Mouse (Mus musculus): ENCODE measurements at regions not wholly inside any gene's neighbourhood (a gene's known extent, or its start where the extent isn't known, plus 50 kb on each side); places are given as distances from the start of the nearest gene placed in this dataset.

- Histone ChIP-seq H3K27ac (ENCODE audit: insufficient read depth, low read depth, low read length) (no peak overlapping the region), H3K36me3 (ENCODE audit: control insufficient read depth, insufficient read depth, low read length) (no peaks in the 10 kb centered on the region), H3K4me3 (ENCODE audit: low read depth, low read length) (no peak overlapping the region), H3K4me1 (ENCODE audit: control insufficient read depth, insufficient read depth, insufficient read length, low read length) (no peaks in the 10 kb centered on the region), H3K27me3 (ENCODE audit: control insufficient read depth, insufficient read depth, low read length) (no peaks in the 10 kb centered on the region)
- WGBS = 88% methylated on average over 7 of the region's 7 CpGs
- TF ChIP-seq CTCF (IDR thresholded peaks at IDR 0.05; ENCODE audit: extremely low read depth, insufficient read length, insufficient replicate concordance, low read depth, low read length) (no peak), POLR2A (IDR thresholded peaks at IDR 0.05; ENCODE audit: low read depth, low read length) (no peak)
Observed at GRCm38 (mm10) chr12:56246406-56246805, 99.3 kb downstream of the Mbip start.

GRCm38 (mm10) chr12:56242803-56243202 lies 102.9 kb downstream of the Mbip start:
- Histone ChIP-seq H3K27ac (ENCODE audit: insufficient read depth, low read depth, low read length) (no peak overlapping the region), H3K36me3 (ENCODE audit: control insufficient read depth, insufficient read depth, low read length) (no peaks in the 10 kb centered on the region), H3K4me1 (ENCODE audit: control insufficient read depth, insufficient read depth, insufficient read length, low read length) (no peaks in the 10 kb centered on the region), H3K27me3 (ENCODE audit: control insufficient read depth, insufficient read depth, low read length) (no peaks in the 10 kb centered on the region), H3K4me3 (ENCODE audit: low read depth, low read length) (no peak overlapping the region)
- WGBS = 21% methylated on average over 5 of the region's 5 CpGs
- TF ChIP-seq CTCF (IDR thresholded peaks at IDR 0.05; ENCODE audit: extremely low read depth, insufficient read length, insufficient replicate concordance, low read depth, low read length) (no peak), POLR2A (IDR thresholded peaks at IDR 0.05; ENCODE audit: low read depth, low read length) (no peak)

GRCm38 (mm10) chr12:56241735-56242134 lies 104.0 kb downstream of the Mbip start:
- no peaks in the 10 kb centered on the region for H3K36me3 ChIP-seq (ENCODE audit: control insufficient read depth, insufficient read depth, low read length)
- no peaks in the 10 kb centered on the region for H3K4me1 ChIP-seq (ENCODE audit: control insufficient read depth, insufficient read depth, insufficient read length, low read length)
- 27% methylated on average over 5 of the region's 5 CpGs for WGBS
- no peak overlapping the region for H3K4me3 ChIP-seq (ENCODE audit: low read depth, low read length)
- TF ChIP-seq CTCF (IDR thresholded peaks at IDR 0.05; ENCODE audit: extremely low read depth, insufficient read length, insufficient replicate concordance, low read depth, low read length) (peak; percentile 6; the same call in 1 of the 2 replicates), POLR2A (IDR thresholded peaks at IDR 0.05; ENCODE audit: low read depth, low read length) (no peak)
- no peaks in the 10 kb centered on the region for H3K27me3 ChIP-seq (ENCODE audit: control insufficient read depth, insufficient read depth, low read length)
- H3K27ac ChIP-seq (ENCODE audit: insufficient read depth, low read depth, low read length) = no peak overlapping the region

- TF ChIP-seq CTCF (IDR thresholded peaks at IDR 0.05; ENCODE audit: extremely low read depth, insufficient read length, insufficient replicate concordance, low read depth, low read length) = no peak
- TF ChIP-seq POLR2A (IDR thresholded peaks at IDR 0.05; ENCODE audit: low read depth, low read length) = no peak
- H3K36me3 ChIP-seq (ENCODE audit: control insufficient read depth, insufficient read depth, low read length) = no peaks in the 10 kb centered on the region
- 37% methylated on average over 12 of the region's 12 CpGs for whole genome bisulfite sequencing
- no peaks in the 10 kb centered on the region for H3K4me1 ChIP-seq (ENCODE audit: control insufficient read depth, insufficient read depth, insufficient read length, low read length)
- no peak overlapping the region for H3K27ac ChIP-seq (ENCODE audit: insufficient read depth, low read depth, low read length)
- H3K4me3 ChIP-seq (ENCODE audit: low read depth, low read length) = no peak overlapping the region
- no peaks in the 10 kb centered on the region for H3K27me3 ChIP-seq (ENCODE audit: control insufficient read depth, insufficient read depth, low read length)
Observed at GRCm38 (mm10) chr12:56240206-56240605, 105.5 kb downstream of the Mbip start.

DNA sequence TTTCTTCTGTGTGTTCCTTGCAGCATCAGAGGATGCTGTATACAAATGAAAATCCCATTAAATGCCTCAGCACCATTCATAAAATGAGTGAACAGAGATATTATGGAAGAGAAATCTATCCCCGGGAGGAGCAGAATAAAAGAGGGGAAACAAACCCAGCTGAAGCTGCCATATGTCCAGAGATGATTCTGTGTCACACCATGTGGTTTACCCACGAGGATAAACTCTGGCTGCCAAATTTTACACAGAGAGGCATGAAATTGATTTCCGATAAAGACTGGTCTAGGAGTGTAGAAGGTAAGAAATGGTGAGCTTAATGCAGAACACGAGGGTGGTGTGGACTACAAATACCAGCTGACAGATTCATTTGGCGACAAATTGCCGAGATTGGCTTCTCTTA lies 111.1 kb downstream of the Mbip start:
- Histone ChIP-seq H3K36me3 (ENCODE audit: control insufficient read depth, insufficient read depth, low read length) (no peaks in the 10 kb centered on the region), H3K4me1 (ENCODE audit: control insufficient read depth, insufficient read depth, insufficient read length, low read length) (no peaks in the 10 kb centered on the region), H3K27ac (ENCODE audit: insufficient read depth, low read depth, low read length) (no peak overlapping the region), H3K4me3 (ENCODE audit: low read depth, low read length) (no peak overlapping the region), H3K27me3 (ENCODE audit: control insufficient read depth, insufficient read depth, low read length) (no peaks in the 10 kb centered on the region)
- no peak for TF ChIP-seq CTCF (IDR thresholded peaks at IDR 0.05; ENCODE audit: extremely low read depth, insufficient read length, insufficient replicate concordance, low read depth, low read length)
- no peak for TF ChIP-seq POLR2A (IDR thresholded peaks at IDR 0.05; ENCODE audit: low read depth, low read length)
- 78% methylated on average over 6 of the region's 6 CpGs for WGBS

GRCm38 (mm10) chr12:56233209-56233608 lies 112.5 kb downstream of the Mbip start:
- TF ChIP-seq POLR2A (IDR thresholded peaks at IDR 0.05; ENCODE audit: low read depth, low read length) = no peak
- no peak for TF ChIP-seq CTCF (IDR thresholded peaks at IDR 0.05; ENCODE audit: extremely low read depth, insufficient read length, insufficient replicate concordance, low read depth, low read length)
- Histone ChIP-seq H3K4me1 (ENCODE audit: control insufficient read depth, insufficient read depth, insufficient read length, low read length) (no peaks in the 10 kb centered on the region), H3K27me3 (ENCODE audit: control insufficient read depth, insufficient read depth, low read length) (no peaks in the 10 kb centered on the region), H3K36me3 (ENCODE audit: control insufficient read depth, insufficient read depth, low read length) (no peaks in the 10 kb centered on the region), H3K4me3 (ENCODE audit: low read depth, low read length) (no peak overlapping the region), H3K27ac (ENCODE audit: insufficient read depth, low read depth, low read length) (no peak overlapping the region)

DNA sequence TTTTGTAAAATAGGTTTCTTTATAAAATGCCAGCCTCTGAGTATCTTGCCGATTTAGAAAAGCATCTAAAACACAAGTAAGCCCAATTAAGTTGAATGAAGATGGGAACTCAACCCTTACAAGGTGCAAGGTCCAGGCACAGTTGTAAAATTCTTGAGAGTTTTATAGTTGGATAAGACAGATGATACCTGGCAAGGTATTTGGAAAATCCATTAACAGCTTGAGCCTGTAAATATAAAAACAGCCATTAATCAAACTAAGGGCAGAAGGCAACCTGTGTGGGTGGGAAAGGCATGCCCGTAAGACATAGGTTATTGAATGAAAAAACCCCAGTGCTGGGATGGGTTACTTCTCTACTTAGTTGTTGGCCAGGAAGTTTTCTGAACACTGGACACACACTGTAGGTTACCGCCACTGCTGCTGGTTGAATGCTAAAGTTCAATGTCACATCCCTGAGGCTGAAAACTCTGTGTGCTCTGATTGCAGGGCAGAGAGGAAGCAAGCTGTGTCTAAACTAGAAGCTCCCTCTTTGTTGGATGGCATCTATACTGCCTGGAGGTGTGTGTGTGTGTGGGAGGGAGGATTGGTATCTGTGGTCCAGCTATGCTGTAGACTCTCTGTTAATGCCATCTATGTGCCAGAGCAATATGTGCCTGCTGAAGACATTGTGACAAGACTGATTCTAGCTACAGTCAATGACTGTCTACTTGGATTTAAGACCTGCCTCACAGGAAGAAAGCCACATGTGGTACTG lies 121.4 kb downstream of the Mbip start:
- no peak overlapping the region for H3K27ac ChIP-seq (ENCODE audit: insufficient read depth, low read depth, low read length)
- 61% methylated on average over 3 of the region's 3 CpGs for WGBS
- H3K27me3 ChIP-seq (ENCODE audit: control insufficient read depth, insufficient read depth, low read length) = no peaks in the 10 kb centered on the region
- no peaks in the 10 kb centered on the region for H3K4me1 ChIP-seq (ENCODE audit: control insufficient read depth, insufficient read depth, insufficient read length, low read length)
- H3K36me3 ChIP-seq (ENCODE audit: control insufficient read depth, insufficient read depth, low read length) = no peaks in the 10 kb centered on the region
- H3K4me3 ChIP-seq (ENCODE audit: low read depth, low read length) = no peak overlapping the region
- no peak for TF ChIP-seq POLR2A (IDR thresholded peaks at IDR 0.05; ENCODE audit: low read depth, low read length)
- no peak for TF ChIP-seq CTCF (IDR thresholded peaks at IDR 0.05; ENCODE audit: extremely low read depth, insufficient read length, insufficient replicate concordance, low read depth, low read length)

Data from small intestine, adult 2 months (tissue).